Mouse (Mus musculus): ENCODE results near the gene Mrpl36.

The Mrpl36 gene

DNA sequence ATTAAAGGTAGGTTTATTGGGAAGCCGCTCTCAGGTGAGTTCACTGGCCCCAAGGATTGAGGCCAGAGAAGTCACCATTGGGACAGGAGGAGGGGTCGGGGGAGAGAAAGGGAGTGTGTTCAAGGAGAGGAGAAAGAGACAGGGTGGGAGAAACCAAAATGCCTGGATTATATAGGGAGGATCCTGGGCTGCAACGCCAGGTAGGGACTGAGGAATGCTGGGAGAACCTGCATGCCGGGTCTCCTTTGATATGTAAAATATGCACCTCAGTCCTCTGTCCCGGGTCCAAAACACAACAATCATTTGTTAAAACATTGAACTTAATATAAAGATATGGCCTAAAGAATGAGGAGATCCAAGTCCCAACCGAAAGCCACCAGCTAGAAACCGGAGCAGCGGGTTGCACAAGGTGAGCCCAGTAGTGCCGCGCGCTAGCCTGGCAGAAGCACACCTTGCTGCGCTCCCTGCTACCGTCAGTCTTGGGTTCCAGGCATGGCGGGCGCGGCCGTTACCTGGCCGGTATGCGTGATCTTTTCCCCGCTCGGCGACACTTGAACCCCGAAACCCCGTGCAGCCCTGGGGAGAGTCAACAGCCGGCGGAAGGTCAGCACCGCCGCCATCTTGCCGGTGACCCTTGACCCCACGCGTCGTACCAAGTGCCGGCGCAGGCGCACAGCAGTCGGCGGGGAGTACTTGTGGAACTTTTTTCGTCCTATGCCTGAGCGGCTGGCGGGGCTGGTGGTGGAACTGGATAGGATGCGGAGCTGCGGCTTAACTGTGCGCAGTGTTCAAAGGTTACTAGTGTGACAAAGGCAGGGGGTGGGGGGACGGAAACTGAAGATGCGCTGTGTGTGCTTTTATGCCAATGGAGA lies at the start of gene Mrpl36, which contains the start of gene Ndufs6:
TSS of gene Mrpl36 (plus strand) at position 687 of the 872 bp plus-strand sequence.
TSS of gene Ndufs6 (minus strand) at position 716 of the 872 bp plus-strand sequence.
- peak; percentile 84 for DNase-seq (ENCODE audit: low read depth, low spot score)

DNA sequence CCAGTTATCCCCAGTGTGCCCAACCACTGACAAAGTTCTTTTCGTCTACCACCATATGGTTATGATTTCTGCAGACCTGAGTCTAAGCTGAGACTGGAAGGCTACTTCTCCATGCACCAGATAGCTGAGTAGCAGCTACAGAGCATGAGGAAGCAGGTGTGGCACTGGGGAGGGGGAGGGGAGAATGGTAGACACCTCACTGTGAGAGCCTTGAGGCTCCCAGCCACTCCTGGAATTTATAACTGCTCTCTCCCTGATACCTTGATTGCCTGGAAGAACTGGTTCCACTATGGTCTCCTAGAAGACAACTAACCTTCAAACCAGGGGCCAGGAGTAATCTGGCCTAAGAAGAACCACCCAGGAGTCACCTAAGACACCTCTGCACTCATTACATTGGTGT lies 49.1 kb upstream of the Mrpl36 start:
- no peak for DNase-seq (ENCODE audit: low read depth, low spot score)

DNA sequence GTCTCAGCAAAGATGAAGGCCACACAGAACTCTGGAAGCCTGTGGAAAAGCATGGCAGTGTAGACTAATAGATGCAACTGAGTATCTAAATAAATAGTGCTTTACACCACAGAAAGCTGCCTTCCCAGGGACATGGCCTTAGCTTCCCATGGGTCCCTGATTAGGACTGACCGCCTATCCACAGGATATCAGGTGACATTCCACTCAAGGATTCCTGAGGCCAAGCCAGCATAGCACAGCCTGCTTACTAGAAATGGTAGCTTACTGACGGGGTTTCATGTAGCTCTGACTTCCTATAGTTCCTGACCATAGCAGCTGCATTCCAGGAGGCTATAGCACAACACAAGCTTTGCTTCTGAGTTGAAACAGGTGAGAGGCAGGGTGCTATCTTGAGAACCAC lies 45.9 kb upstream of the Mrpl36 start:
- DNase-seq (ENCODE audit: low read depth, low spot score) = no peak

DNA sequence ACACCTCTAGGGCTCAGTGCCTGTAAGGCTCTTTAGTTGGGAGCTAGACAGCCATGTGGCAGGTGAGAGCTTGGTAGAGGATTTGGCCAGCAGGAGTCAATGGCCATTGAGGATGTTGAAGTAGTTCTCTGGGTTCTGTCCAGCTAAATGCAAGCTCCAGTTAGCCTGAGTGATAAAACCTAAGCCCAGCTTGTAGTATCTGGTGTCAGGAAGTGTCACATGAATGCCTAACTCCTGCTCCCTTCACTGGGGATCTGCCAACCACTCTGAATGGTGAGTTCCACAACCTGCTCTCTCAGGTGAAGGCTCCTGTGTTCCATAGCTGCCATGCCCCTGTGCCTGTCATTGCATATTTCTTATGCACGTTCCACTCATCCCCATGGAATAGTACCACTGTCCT lies 44.8 kb upstream of the Mrpl36 start:
- DNase-seq (ENCODE audit: low read depth, low spot score) = no peak

DNA sequence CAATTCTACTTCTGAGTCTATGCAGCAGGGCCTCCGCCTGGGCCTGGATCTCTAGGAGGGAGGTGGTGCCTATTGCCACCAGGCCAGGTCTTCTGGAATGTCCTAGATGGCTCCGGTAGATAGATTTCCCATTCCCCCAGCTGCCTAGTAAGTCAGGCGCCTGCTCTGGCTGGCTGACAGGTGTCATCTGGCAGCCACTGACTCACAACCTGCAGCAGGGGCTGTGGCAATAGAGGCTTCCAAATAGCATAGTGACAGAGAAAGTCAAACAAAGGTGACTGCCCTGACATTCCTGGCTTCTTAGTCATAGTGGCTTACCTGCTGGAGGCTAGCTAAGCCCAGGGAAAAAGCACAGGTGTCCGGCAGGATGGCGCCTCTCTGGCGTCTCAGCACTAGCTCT lies 38.1 kb upstream of the Mrpl36 start:
- DNase-seq (ENCODE audit: low read depth, low spot score) = no peak

DNA sequence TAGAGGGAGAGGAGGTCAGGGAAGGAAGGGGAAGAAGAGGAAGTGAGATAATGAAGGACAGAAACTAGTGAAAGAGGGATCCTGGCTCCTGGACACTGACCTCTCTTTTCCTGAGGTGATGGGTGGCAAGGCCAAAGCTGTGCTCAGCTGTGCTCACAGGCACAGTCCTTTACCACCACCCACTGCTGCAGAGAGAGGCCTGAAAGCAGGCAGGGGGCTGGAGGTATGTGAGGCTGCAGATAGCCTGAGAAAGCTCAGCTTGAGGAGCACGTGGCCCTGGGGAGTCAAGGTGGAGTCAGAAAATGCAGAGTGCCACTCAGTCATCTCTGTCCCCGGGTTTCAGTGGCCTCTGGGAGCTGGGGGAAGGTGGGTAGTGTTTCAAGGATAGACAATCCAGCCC lies 37.2 kb upstream of the Mrpl36 start:
- no peak for DNase-seq (ENCODE audit: low read depth, low spot score)

DNA sequence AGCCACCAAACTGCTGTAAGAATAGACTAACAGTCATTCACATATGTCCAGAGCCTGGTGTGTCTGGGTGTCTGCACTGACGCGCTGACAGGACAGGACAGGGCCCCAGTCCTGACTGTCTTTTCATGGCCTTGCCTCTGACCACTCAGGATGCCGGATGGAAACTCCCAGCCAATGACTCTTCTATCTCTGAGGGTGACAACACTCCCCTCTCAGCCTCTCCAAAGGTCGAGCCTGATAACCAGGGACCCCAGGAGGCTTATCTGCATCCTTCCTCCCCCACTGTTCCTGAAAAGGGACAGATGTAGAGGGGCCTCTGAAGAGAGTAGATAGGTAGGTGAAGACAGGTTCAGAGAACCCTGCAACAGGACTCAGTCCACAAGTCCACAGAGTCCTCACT lies 29.6 kb upstream of the Mrpl36 start:
- DNase-seq (ENCODE audit: low read depth, low spot score) = no peak

DNA sequence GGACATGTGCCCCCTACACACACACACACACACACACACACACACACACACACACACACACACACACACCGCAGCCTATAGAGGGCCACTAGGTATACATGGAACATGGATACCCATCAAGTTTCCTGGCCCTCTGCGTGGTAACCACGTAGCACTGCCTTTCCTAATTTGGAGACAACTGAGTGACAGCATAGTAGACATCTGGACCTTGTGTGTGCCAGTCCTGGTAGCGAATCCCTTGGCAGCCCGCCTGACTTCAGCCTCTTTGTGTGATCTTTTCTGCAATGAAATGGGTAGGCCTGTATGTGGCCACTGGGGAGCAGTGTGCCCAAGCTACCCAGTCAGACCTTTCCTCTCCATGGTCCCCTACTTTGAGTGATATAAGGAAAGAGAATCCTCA lies 29.0 kb upstream of the Mrpl36 start:
- no peak for DNase-seq (ENCODE audit: low read depth, low spot score)

DNA sequence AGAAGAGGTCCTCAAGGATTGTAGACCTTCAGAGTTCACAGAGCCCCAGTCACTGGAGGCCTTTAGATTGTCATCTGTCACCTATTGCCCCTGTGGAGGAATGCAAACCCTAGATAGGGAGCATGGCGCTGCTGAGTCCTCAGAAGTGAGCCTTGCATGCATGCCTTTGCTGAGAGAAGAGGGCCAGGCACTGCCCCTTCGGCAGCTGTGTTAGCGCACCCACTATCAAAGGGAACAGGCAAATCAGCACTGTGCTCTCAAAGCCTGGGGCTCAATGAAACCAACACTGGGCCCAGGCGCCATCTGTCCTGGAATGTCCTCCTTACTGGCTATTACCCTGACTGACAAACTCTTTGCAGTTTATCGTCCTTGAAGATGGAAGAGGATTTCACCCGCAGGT lies 23.6 kb upstream of the Mrpl36 start:
- no peak for DNase-seq (ENCODE audit: low read depth, low spot score)

DNA sequence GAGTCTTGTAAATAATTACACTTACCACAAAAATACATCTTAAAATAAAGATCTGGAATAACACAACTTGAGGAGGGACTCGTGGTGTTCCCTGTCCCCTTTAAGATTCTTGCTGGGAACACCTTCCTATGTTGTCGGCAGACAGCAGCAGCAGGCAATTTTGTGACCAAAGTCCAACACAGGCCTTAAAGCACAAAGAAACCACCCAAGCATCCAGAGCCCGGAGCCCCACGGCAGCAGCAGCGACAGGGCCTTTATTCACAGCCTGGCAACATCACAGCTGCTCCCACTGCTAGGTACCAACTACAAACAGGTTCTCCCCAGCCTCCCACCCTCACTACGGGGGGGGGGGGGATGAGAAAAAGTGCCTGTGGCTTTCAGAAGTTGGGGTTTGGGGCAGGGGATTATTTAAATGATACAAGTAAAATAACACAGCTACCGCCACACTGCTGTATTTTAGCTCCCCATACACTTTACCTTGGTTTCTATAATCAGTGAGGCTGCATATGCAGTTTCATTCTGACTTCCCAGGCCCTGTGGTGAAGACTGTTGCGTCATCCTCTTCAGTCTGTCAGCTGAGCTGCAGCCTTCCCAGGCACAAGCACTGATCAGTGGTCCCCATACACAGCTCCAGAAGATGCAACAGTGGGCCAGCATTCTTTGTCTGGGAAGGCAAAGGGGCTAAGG lies 22.8 kb upstream of the Mrpl36 start:
- DNase-seq (ENCODE audit: low read depth, low spot score) = no peak

DNA sequence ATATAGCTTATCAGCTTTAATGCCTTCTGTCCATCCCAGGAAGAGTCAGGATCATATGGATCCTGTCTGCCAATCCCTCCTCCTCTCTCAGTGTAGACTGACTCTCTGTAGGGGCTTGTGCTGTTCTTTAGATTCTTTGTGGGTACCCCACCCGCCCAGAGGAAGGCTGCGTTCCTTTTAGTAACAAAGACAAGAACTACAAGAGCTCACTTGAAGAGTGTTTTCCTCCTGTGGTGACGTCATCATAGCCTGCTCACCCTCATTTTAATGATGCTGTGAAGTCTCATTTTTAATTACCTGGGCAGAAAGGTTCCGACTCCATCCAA lies 22.3 kb upstream of the Mrpl36 start:
- DNase-seq (ENCODE audit: low read depth, low spot score) = no peak

DNA sequence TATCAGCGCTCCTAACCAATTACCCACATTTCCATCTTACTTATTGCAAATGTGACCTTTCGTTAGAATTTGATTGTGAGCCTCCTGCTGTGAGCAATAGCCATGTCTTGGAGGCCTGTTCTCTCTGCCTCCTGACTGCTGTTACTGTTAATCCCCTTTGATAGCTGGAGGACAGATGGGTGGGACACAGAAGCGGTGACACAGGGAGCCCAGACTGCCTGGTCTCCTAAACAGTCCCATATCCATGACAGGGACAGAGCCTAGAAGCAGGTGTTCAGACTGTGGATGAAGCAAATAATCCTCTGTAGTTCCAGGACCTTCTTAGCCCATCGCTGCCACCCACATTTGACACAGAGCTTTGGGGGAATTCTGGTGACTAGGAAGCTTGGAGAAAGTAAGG lies 21.9 kb upstream of the Mrpl36 start:
- DNase-seq (ENCODE audit: low read depth, low spot score) = no peak

DNA sequence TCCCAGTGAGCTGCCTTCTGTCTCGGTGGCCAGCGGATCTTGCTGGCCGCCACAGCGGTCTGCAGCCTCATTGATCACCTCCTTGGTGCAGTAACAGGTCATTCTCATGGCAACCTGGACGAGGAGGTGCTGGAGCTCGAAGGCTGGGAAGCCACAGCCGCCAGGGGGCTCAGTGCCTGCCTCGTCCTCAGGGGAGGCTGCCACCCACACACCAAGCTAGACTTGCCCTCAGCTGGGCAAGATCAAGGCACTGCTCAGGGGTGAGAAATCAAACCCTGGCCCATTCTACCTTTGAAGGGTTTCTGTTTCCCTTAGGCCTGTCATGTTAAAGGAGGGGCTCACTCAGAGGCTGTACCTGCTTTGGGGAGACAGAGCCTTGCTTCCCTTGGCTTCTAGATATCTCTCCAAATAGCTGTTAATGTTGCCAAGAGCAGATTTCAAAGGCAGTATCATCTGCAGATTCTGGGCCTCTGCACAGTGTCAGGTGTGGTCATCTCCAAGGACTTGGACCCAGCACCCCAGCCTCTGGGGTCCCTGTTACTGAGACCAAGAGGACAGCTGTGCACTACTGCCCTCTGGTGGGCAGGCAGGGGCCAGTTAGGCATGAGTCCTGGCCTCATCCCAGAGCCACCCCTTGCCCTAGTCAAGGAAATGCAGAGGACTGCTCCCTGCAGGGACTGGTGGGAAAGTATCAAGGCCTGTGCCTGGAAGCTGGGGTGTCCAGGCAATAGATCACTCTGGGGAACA lies 18.0 kb upstream of the Mrpl36 start:
- DNase-seq (ENCODE audit: low read depth, low spot score) = no peak

DNA sequence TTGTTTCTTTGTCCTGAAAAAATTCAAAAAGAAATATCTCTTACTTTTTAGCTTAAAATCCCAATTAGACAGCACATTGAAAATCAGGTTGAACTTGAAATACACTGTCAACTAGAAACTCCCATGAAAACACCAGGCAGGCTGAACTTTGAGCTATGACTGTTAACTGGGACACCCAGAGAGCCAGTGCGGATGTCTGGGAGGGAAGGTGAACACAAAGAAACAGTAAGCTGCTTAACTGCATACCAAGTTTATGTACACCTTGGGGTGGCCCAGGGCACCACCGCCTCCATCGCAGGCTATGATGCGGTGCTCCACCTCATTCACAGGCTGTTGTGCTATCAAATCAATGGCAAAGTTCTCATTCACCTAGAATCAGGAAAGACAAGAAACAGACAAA lies 8.3 kb upstream of the Mrpl36 start:
- no peak for DNase-seq (ENCODE audit: low read depth, low spot score)

DNA sequence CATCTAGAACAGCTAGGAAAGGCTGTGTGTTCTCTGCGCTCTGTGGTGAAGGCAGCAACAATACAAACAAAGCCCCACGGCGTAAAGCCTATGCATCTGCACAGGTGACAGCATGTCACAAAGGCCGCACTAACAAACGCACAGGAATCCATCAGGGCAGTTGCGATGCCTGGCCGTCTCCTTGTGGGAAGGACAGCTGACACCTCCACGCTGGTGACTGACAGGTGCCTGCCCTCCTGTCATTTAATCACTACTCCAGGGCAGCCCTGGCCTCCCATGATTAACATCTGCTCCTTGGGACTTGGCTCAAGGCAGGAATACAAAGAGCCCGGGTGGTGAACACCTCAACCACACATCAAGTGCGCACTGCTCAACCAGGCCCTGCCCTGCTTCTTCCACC lies 5.7 kb upstream of the Mrpl36 start:
- DNase-seq (ENCODE audit: low read depth, low spot score) = no peak

DNA sequence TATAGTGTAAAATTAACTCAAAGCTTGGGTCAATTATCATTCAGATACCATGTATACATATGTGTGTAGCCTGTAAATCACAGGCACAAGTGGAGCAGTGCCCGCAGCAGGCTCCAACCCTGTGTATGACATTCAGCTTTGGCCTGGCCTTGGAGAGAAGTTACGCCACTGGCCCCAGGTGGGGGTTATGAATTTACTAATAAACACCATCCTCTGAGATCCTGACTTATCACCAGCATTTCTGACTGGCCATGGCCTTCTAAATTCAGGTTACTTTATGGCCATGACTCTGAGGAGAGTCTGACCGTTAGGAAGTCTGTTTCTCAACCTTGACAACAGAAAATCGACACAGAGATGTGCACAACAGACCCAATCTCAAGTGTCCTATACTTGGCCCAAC lies 4.9 kb upstream of the Mrpl36 start:
- no peak for DNase-seq (ENCODE audit: low read depth, low spot score)

DNA sequence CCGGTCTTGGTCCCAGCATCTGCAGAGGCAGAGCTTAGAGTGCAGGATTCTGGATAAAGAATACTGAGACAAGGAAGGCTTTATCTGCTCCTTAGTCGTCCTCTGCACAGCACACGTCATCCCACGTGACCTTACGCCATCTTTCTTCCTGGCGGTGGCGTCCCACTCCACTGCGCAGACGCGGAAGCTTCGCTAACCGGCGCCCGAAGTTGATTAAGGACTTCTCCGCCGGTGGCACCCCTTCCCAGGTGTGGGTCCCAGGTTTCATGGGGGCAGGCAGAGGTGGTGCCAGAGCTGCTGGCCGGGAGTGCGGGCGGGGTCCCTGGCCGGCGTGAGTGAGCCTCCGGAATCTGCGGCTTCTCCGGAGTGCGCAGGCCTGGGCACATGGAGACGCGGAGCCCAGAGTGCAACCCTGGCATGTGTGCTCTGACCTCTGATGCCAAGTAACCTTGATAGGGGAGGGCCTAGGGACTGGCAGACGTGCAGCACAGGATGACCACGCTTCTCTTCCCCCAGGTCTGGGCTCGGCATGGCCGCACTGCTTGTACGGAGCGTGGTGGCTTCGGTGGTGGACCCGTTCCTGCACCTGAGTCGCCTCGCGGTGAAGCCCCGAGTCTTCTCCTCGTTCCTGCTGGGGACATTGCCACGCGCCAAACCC lies 2.7 kb downstream of the Mrpl36 start:
- peak; percentile 78 for DNase-seq (ENCODE audit: low read depth, low spot score)

DNA sequence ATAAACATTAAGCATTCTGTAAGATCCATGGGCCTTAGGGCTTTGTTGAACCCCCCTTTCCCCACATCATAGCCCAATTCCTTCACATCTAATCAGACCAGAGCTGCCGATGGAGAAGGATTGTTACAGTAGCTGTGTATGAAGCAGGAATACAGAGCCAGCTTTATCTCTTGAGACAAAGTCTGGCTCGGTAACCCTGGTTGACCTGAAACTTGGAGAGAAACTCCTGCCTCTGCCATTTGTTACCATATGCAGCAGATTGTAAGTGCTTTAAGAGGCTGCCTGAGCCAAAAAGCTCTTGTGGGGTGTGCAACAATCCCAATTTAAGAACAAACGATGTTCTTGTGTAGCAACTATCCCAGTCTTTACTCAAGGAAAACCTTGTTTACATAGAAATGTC lies 3.4 kb downstream of the Mrpl36 start:
- no peak for DNase-seq (ENCODE audit: low read depth, low spot score)

DNA sequence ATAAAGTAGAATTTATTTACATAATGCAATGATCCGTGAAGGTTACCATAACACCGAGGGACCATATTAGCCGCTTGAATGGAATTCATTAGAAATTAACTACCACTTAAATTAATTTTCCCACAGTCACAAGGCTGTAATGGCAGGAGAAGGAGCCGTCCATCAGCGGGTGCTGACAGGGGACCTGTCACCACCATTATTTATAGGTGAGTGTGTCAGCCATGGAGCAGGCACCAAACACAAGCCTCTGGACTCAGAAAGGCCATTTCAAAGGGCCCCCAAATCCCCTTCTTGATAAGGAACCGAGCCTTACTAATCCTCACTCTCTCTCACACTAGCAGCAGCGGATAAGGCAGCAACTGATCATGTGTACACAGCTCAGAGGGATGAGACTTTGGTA lies 8.4 kb downstream of the Mrpl36 start:
- no peak for DNase-seq (ENCODE audit: low read depth, low spot score)

DNA sequence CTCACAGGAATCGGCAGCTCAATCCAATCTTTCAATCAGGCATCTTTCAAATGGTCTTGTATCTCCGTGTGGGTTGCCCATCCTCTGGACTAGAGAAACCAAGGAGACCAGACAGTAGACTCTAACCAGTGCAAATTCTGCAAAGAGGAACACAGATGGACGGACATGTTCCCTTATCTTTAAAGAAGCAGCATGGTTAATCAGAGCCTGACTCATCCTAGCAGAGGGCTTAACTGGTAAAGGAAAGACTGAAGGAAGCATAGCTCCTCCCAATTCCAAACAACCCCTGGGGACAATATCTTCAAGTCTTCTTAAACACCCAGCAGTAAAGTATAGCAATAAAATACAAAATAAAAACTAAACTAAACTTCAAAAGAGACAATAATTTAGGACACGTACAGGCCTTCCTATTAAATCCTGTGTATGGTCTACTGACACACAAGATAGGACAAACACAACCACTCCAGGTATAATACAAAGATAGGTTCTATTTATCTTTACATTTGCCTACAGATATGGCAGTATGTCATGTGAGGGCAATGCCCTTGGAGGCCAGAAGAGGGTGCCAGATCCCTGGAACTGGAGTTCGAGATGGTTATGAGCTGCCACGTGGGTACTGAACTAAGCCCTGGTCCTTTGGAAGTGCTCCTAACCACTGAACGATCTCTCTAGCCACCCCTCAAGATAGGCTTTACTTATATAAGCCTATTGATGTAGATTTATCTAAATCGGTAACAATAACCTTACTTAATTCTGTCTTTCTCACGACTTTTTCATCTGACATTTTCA lies 17.0 kb downstream of the Mrpl36 start:
- DNase-seq (ENCODE audit: low read depth, low spot score) = no peak

DNA sequence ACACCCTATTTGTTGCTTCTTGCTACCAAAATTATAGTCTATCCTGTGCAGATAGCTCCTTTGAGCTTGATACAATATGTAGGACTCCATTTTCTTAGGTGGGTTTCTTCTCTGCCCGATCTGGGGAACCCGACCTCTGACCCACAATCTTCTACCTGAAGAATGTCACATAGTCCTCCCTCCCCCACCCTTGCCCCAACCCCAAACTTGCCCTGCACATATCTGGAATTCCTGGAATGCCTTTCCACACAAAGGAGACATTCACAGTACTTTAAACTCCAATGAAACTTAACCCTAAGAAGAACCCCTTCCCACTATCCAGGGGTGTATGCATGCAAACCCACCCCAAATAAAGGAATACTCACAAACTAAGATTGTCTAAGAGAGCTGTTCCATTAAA lies 17.8 kb downstream of the Mrpl36 start:
- DNase-seq (ENCODE audit: low read depth, low spot score) = no peak
